Mouse (Mus musculus) heart, adult 18-20 months (tissue): ENCODE data around the gene Fam196b. TPM values are rescaled to one million over a fixed set of nuclear protein-coding genes. Genes with fewer than 3 reads are reported as not detected.
A peak's percentile ranks its signal among the peaks of the same experiment; 100 is the strongest.

Source experiments
- DNase-seq, 2 experiments: peaks; one replicate each; pipeline ENCODE4 v3.0.0; 2021 to 2022; ENCODE audit warnings: mixed read lengths in 1 of 2
- total RNA-seq, 2 experiments: library from RNA; stranded (reverse); gene quantifications; 2 replicates each; pipeline ENCODE4 v1.2.3; 2021

The Fam196b gene
- total RNA-seq, 2 experiments from 2014 or later, result not detected

DNA sequence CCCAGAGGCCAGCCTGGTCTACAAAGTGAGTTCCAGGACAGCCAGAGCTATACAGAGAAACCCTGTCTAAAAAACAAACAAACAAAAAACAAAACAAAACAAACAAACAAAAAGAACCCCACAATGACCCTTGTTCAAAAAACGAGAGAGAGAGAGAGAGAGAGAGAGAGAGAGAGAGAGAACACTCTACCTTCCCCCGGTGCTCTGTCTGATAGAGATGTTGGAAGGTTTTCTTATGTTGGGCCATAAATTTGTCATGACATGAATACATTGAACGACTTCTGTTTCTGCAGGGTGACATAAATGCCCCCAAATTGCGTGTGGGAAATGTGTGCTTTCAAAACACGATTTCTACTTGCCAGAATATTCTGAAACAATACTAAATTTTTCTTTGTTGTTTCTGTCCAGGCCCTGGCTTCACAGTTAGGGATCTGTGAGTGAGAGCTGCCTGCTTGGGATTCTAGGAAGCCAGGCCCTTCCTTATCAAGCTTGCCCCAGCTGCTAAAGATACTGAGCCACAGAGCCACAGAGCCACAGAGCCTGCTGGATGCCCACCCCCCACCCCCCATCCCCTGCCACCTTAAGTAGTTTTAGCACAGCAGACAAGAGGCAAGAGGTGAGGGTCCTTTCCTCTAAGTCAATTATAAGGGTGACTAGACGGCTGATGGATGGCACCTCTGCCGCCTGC is 17.9 kb downstream of the Fam196b start:
- DNase-seq, result no peak

DNA sequence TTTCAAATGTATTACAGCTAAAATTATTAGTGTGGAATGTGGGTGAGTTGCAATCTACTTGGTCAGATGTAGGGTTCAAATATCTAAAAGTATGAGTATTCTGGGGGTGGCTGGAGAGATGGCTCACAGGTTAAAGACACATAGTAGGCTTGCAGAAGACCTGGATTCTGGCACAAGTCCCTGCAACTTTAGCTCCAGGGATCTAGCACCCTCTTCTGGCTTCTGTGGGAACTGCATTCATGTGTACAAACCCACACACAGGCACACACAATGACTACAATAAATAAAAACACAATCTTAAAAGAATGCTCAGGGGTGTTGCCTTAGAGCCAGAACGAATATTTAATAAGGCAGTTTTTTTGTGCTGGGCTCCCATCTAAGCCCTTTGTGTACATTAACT is 23.3 kb downstream of the Fam196b start:
- DNase-seq, result no peak

DNA sequence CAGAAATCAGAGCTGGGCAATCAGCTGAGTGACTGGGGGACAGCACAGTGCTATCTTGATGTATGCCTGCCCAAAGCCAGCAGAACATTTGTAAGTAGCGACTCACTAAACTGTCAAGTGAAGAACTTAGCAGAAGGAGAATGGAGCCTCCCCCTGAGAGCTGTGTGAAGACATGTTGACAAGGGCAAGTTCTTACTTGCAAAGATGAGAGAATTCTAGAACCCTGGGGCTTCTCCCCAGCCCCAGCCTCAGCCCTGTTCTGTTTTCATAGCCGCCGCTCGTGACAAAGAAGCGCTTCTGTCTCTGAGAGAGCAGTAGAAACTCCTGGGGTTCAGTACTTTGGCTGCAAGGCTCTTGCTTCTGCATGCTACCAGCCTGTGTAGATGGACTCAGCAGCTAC is 25.1 kb downstream of the Fam196b start:
- DNase-seq, result no peak

DNA sequence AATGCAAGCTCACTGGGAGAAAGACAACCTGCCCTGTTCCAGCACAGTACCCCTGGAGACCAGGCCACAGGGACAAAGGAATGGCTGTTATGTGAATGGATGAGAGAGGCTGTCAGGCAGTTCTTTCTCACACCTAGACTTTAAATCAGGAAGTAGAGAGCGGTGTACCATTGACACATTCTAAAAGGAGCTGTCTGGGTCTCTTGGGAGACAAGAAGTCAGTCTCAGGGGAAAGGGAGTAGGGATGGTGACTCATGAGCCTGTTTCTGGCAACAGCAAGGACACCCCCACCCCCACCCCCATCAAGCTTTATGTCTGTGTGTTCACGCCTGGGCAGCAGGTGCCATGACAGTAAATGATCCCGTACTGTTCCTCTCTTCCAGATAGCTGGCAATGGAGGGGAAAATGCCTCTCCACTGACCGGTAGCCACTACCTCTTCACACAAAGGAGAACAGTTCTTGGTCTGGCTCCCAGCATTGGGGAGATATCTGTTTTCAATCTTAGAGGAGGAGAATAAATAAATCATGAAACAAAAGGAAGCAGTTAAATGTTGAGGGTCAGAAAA is 29.2 kb downstream of the Fam196b start:
- DNase-seq, result no peak

DNA sequence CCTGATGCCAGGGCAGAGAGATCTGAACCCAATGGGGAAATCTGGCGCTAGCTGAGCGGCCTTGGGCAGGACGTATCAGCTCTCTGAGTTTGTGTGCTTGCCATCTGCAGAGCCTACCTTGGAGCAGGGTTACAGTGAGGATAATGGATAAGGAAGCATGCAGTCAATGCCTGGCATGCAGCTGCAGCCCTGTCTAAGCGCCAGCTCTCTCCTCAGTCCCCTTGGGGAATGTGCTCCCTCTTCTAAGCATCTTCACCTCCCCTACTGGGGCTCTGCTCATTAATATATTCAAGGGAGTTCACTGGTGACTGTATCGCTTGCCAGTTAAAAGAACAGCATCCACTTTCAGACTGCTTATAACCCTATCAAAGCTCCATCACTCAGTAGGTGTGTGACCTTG is 29.7 kb downstream of the Fam196b start:
- no peak for DNase-seq

DNA sequence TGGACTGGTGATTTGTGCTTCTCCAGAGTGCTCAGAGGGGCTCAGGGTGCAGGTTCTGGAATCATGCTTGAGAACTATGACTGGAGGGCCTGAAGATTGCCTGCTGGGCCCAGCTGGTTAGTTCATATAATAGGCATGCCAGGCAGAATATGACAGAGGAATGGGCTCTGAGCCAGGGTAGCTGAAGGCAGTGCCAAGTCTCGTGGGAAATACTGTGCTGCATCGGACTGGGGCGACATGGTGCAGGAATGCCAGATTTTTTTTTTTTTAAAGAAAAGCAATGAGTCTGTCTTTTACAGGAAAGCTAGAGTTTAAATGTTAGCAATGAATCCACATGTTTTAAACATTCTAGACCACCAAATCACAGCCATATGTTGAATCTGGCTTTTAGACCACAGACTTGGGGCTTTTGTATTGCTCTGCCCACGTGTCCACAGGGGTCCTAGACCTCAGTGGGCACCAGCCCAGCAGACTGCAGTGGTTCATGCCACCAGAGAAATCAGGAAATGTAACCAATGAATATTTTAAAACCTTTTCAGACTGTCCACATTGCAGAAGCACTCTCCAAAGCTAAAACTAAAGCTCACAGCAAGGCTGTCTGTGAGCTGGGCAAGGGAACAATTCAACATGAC is 33.8 kb downstream of the Fam196b start:
- peak; percentile 28 to 51 for DNase-seq

DNA sequence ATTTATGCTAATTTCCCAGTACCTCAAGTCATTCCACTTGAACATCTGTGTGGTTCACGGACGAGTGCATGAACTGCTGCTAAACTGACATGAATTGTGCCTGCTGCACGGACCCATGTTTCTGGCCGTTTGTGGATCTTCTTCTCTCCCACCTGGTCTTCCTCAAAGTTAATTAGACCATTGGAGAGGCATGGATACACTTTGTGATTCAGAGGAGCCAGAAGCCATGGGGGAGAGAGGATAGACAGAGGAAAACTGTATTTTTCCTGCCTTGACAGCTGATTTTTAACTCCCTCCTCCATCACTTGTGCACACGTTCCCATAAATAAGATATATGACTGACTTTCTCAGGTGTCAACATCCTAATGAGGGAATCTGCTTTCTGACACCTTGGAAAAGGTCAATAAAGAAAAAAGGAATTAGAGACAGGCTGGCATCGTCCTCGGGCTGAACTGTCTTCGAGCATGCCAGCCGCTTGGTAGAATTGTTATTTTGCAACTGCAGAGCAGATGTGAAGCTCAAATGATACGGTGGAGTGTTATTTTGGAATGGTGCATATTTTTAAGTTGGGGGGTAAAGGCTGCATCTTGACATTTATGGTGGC is 34.9 kb downstream of the Fam196b start:
- DNase-seq, result no peak

DNA sequence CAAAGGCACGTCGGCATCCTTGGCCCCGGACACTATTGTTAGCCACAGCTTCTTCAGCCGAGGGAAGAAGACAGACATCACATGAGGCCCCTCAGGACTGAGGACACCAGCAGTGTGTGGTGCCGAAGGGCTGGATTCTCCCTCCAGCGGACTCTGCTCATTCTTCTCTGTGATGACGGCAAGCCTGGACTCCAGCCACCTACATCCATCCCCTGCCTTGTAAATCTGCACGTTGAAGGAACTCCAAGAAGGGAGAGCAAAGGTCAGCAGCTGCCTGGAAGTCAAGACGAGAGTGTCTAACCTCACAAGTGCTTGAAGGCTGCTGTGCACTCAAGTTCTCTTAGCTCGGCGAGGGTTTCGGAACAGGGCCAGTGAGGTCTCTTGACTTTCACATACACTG is 40.8 kb downstream of the Fam196b start:
- no peak for DNase-seq

DNA sequence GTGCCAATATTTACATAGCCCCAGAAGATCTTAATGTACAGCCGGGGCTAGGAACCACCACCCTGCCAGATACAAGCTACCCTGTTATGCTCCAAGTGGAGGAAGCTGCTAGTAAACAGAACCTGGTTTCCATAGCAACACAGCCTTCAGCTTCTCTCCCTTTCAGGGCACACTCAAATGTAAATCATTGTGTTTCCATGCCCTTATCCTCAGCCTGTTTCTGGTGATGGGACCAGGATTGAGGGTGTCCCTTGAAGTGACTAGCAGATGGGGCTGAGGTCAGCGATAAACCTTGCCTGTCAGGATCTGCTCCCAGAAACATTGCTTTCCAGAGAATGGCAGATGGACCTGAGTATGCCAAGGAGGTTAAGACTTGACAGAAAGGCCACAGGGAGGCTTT is 41.5 kb downstream of the Fam196b start:
- no peak for DNase-seq

DNA sequence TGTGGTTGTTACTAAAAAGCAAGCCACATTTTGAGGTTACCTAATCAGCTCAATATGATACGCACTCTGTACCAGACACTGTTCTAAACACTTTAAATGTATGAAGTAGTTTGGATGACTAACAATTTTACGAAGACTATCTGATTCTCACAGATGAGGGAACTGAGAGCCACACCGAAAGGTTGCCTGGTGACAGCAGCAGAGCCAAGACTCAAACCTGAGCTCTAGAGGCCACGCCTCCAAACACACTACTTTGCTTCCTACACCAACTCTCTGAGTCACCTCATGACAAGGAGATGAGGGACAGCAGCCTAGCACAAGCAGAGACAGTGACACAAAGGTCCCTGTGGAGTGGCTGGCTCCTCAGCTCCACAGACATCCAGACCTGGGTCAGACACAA is 57.6 kb downstream of the Fam196b start:
- no peak for DNase-seq

DNA sequence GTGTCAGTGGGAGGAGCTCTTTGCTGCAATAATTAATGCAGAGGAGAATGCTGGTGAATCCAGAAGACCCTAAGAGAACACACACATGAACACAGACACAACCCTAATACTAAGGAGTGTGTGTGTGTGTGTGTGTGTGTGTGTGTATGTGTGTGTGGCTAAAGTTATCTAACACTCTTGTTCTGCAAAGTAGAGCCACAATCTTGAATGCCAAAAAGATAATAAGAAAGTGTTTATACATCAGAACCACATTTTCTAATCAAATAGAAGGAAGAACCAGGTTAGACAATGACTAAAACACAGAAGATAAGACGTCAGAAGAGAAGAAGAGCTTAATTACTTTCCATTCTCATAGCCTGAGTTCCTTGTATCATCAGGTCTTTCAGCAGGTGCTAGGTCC is 60.9 kb downstream of the Fam196b start:
- DNase-seq, result no peak

DNA sequence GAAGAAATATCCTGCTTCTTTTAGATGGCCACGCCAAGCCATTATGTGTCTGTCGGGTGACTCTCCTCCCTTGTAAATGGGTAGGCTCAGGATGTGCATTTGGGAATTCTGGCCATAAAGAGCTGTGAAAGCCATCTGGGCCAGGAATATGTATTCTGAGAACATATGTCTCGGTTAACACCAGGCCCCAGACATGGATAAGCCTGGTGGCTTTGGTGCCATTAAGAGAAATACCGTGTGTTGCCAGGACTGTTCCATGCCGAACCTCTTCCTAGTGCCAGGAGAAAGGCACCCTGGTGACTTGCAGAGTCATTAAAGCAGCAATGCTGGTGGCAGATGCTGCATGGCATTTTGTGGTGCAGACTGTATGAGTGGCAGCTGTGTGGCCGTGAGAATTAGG is 63.0 kb downstream of the Fam196b start:
- DNase-seq, result no peak

DNA sequence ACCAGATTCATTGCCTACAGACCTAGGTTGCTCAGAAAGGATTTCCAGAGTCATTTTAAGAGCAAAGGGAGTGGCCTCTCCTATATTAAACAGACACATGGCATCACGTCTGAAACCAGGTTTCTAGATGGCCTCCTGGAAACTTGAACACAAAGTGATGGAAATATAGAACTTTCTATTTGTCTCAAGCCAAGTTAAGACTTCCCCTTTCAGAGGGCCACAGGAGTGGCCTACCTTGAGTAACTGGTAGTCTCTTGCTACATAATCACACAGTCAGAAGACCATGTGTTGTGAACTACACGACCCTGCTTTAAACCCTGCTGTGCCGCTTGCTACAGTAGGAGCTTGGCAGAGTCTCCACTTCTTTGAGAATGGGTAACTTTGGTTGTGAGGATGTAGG is 68.9 kb downstream of the Fam196b start:
- no peak for DNase-seq

DNA sequence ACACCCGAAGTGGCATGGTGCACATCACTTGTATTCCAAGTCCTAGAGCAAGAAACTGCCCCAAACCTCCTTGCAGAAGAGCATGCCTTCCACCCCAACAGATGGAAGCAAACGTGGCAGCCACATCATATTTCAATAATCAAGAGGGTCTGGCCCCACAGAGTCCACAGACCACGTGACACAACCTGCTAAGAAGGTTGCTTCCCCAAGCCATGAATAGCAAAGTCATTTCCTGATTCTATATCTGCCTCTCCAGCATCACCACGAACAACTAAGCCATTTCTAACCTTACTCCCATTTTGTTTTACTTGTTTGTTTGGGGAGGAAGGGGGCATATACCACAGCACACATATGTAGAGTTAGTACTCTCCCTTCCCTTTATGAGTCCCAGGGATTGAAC is 69.6 kb downstream of the Fam196b start:
- DNase-seq, result no peak

DNA sequence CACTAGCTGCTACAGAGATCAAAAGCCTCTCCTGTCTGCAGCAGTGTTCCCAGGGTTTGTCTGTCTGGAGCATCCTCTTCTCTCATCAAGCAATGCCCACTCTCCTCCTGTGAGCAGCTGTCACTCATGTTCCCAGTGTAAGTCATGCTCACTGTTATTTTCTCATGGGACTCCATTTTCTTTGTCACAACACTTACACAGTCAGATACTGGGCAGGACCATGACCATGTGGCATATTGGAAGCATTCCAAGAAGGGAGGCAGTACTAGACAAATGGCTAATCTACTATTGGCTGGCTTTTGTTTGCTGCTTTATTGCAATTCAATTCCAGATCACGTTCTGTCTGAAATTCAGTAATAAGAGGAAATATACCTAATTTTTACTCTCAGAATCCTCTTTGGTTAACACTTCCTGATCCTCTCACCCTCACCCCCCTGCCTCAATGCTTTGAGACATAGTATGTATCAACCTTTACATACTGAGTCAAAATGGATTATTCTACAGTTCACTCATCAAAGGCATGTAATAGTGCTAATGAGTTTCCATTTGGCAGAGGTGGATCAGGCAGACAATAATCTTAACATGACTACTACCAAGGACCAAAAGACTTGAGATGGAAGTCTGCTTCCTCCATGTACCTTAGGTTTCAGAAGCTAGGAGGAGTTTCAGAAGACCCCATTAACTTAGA is 70.5 kb downstream of the Fam196b start:
- no peak for DNase-seq

DNA sequence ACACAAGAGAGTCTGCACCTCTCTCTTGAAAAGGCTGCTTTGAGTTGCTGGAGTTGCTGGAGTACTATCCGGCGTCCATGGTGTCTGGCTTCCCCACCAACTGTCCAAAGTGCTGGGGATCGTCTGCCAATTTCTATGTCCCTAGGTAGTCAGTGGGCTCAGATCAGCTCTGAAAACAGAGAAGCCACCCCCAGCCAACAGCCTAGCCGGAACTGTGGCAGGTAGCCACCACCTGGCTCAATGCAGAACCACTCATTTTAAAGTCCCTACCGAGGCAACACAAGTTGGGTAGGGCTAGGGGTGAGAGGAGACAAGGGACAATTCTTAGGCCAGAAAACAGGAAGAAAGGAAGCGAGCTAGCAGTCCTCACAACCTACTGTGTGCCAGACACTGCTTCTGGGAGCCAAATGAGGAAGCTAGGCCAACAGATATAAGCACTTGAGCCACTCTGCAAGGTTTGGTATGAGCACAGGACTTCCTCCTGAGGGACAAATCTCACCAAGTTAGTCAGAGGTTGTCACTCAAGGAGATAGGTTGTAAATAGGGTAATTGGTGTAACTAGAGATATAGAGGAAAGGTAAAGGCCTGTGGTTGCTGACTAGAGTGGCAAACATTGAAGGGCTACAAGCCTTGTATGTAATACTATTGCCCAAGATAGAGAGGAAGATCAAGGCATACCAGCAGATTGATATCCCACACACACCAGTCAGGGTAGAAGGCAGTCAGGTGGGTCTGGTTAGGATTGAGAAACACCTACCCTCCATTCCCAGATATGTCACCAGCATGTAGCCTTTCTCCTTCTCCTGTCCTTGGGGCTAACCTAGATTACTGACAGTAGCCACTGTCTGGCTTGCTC is 74.9 kb downstream of the Fam196b start:
- DNase-seq, result peak in 1 of 2 experiments; percentile 10

DNA sequence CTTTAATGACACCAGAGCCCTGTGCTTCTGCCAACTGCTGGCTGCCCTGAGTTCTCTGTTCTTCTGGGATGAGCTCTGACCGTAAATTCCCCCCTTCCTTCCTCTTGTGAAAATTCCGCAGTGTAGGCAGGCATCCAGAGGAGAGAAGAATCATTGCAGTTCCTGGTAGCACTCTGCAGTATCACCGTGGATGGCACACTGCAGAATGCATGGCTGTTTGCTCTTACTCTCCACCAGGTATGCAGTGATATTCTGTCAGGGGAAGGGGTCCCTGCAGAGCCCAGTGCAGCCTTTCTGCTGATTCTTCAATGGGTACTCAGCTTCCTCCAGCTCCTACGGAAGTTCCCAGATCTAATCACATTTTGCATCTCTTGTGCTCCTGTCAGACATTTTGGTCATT is 77.5 kb downstream of the Fam196b start:
- DNase-seq, result no peak

DNA sequence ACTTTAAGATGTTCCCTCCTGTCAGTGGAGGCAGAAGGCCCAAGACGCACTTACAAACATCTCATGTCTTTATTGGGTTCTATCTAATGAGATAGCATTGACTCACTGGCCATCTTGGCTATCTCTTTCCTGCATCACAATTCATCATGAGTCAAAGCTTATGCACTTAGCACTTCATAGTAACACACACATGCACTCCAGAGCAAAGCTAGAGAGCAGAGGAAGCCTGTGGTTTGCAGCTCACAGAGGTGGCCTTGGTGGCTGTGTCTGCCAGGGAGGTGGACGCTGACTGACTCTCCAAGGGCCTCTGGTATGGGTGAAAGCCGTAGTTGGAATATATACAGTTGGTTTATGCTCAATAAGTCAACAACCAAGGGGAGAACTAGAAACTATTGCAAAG is 81.2 kb downstream of the Fam196b start:
- no peak for DNase-seq

DNA sequence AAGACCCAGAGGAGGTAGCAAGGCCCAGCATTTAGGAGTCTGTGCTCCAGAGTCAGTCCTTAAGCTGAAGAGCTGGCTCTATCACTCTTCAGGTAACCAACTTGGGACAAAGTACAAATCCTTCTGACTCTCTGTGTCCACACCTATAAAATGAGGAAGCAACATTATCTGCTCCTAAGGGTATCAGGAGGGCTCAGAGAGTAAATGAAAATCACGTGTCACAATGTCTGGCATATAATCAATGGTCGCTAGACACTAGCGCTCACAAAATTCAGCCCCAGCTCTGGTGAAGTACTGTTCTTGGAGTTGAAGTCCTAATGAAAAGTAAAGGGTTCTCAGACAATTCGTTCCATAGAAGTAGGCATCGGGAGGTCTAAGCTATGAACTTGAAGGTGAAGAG is 83.0 kb downstream of the Fam196b start:
- DNase-seq, result no peak

DNA sequence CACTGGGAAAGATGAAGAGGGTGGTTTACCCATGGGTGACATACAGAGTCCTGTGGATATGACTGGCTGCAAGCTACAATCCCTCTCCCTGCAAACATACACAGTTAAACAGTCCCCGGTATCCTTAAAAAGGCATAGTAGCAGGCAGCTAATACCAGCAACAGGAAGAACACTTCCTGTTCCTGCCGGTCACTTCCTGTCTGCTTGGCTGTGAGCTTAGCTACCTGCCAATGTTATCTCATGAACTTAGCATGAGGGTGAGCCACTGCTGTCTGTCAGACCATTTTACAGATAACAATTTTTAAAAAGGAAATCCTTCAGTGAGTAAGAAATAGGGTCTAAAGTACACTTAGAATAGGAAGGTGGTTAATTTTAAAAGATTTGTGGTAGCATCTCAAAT is 83.9 kb downstream of the Fam196b start:
- no peak for DNase-seq

DNA sequence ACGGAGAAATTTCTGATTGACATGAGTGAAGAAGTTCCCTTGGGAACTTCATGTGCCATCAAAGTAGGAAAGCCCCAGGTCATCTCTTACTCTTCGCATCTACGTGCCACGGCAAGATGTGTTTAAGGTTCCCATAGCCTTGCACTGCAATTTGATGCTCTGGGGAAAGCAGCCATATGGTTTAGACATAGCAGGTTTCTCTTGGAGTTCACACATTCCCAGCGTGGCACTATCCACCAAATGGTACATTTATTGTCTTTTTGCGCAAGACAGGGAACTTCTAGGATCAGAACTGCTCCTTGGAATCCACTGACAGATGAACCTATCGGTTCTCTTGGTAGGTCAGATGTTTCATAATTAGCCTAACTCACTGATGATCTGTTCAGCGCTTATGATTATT is 86.7 kb downstream of the Fam196b start:
- no peak for DNase-seq

DNA sequence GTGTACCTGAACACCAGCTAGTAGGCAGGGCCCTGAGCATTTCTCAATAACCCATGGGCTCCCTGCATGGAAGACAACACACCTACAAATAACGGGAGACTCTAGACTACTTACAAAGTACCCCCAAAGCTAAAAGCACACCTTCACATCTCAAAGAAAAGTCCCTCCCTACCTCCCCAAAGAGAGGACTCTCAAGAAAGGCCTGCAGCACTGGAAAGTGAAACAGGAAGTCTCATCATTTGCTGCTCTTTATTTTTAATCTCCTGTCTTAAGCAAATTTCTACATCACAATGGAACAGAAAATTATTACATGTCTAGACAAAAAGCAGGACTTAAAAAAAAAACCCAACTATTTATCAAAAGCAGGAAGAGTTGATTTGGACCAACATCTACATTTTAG is 90.7 kb downstream of the Fam196b start:
- no peak for DNase-seq
